Mouse (Mus musculus): ENCODE measurements around the gene Fzr1.

Gene Fzr1

GRCm38 (mm10) chr10:81405588-81406201 is 27.4 kb upstream of the Fzr1 start:
- CTCF ChIA-PET = interaction anchor here (0.8 to 1.3 kb wide), 2 partner anchors 10 to 116 kb away, joined by 4 to 22 read pairs; no protein-coding TSS in a partner anchor

GRCm38 (mm10) chr10:81404720-81405119 is 26.4 kb upstream of the Fzr1 start:
- CTCF ChIA-PET = interaction anchor here (0.6 to 1.3 kb wide), 5 partner anchors 9 to 115 kb away, joined by 3 to 22 read pairs (median 4); no protein-coding TSS in a partner anchor

- CTCF ChIA-PET = interaction anchor here (0.9 kb wide), 1 partner anchor 21 kb away, joined by 4 read pairs; no protein-coding TSS in a partner anchor
Observed at GRCm38 (mm10) chr10:81404082-81404481, 25.8 kb upstream of the Fzr1 start.

GRCm38 (mm10) chr10:81403511-81403910 is 25.2 kb upstream of the Fzr1 start:
- CTCF ChIA-PET = no interaction called here

- CTCF ChIA-PET = interaction anchor here (0.6 to 1.2 kb wide), 2 partner anchors 10 to 56 kb away, joined by 3 to 6 read pairs; no protein-coding TSS in a partner anchor
Observed at GRCm38 (mm10) chr10:81402227-81402765, 24.0 kb upstream of the Fzr1 start.

- CTCF ChIA-PET = interaction anchor here (0.6 to 1.2 kb wide), 2 partner anchors 10 to 56 kb away, joined by 3 to 6 read pairs; no protein-coding TSS in a partner anchor
Observed at GRCm38 (mm10) chr10:81401521-81402226, 23.4 kb upstream of the Fzr1 start.

- CTCF ChIA-PET = interaction anchor here (1.2 kb wide), 1 partner anchor 11 kb away, joined by 3 read pairs; no protein-coding TSS in a partner anchor
Observed at GRCm38 (mm10) chr10:81401205-81401520, 22.8 kb upstream of the Fzr1 start.

- CTCF ChIA-PET = no interaction called here
Observed at GRCm38 (mm10) chr10:81400371-81401204, 22.3 kb upstream of the Fzr1 start.

- CTCF ChIA-PET = no interaction called here
Observed at GRCm38 (mm10) chr10:81399798-81400308, 21.5 kb upstream of the Fzr1 start.

GRCm38 (mm10) chr10:81399296-81399695 is 21.0 kb upstream of the Fzr1 start:
- CTCF ChIA-PET = no interaction called here

GRCm38 (mm10) chr10:81396749-81397148 is 18.4 kb upstream of the Fzr1 start:
- CTCF ChIA-PET = no interaction called here

- CTCF ChIA-PET = interaction anchor here (0.9 to 1.3 kb wide), 4 partner anchors 10 to 56 kb away, joined by 3 to 22 read pairs (median 4); no protein-coding TSS in a partner anchor
Observed at GRCm38 (mm10) chr10:81395865-81396264, 17.5 kb upstream of the Fzr1 start.

GRCm38 (mm10) chr10:81395127-81395526 is 16.8 kb upstream of the Fzr1 start:
- CTCF ChIA-PET = interaction anchor here (1.1 to 1.7 kb wide), 4 partner anchors 10 to 57 kb away, joined by 3 to 22 read pairs (median 4); partner anchors contain the start of genes Dohh and Gm48551

- CTCF ChIA-PET = interaction anchor here (0.6 to 1.7 kb wide), 3 partner anchors 9 to 461 kb away, joined by 3 to 5 read pairs (median 3); partner anchors contain the start of genes Dohh and Gm48551
Observed at GRCm38 (mm10) chr10:81393456-81394063, 15.2 kb upstream of the Fzr1 start.

GRCm38 (mm10) chr10:81392781-81393185 is 14.5 kb upstream of the Fzr1 start, which contains the start of gene Smim24:
Gene Smim24 (plus strand): TSS chr10:81393051.
- CTCF ChIA-PET = interaction anchor here (0.6 kb wide), 1 partner anchor 461 kb away, joined by 3 read pairs; no protein-coding TSS in a partner anchor

GRCm38 (mm10) chr10:81392270-81392669 is 14.0 kb upstream of the Fzr1 start:
- CTCF ChIA-PET = interaction anchor here (0.6 kb wide), 1 partner anchor 1603 kb away, joined by 3 read pairs; no protein-coding TSS in a partner anchor

GRCm38 (mm10) chr10:81390678-81390965 is 12.3 kb upstream of the Fzr1 start:
- CTCF ChIA-PET = interaction anchor here (1.1 kb wide), 2 partner anchors 61 to 152 kb away, joined by 3 read pairs; no protein-coding TSS in a partner anchor

- CTCF ChIA-PET = interaction anchor here (1.1 kb wide), 2 partner anchors 62 to 152 kb away, joined by 3 read pairs; no protein-coding TSS in a partner anchor
Observed at GRCm38 (mm10) chr10:81389801-81390677, 11.7 kb upstream of the Fzr1 start.

- CTCF ChIA-PET = interaction anchor here (1.1 kb wide), 1 partner anchor 63 kb away, joined by 3 read pairs; no protein-coding TSS in a partner anchor
Observed at GRCm38 (mm10) chr10:81389373-81389772, 11.1 kb upstream of the Fzr1 start.
